Mouse (Mus musculus) MEL (cell line): ENCODE data around the gene Olfr105-ps. TPM values are rescaled to one million over a fixed set of nuclear protein-coding genes. Genes with fewer than 3 reads are reported as not detected.

Source experiments
- DNase-seq: peaks from one replicate; pipeline ENCODE4 v3.0.0; 2011; ENCODE audit warnings: low read depth, low spot score
- H3K27ac ChIP-seq: 2 replicates; pipeline ENCODE4 v1.5.1; 2012; ENCODE audit warnings: low read depth, mild to moderate bottlenecking, control low read depth, low read length, moderate library complexity; ENCODE audit not compliant: control insufficient read depth
- H3K27me3 ChIP-seq, 2 experiments: fragments of 150-350 bp in 1 of 2; sonication (generic) in 1 of 2; 2 replicates each; pipeline ENCODE4 v1.6.1; 2012; ENCODE audit warnings: low read length in 2 of 2, mild to moderate bottlenecking in 2 of 2, improper control_type of control experiment in 1 of 2, moderate library complexity in 1 of 2; ENCODE audit not compliant: insufficient read depth in 2 of 2, control insufficient read depth in 1 of 2
- H3K36me3 ChIP-seq, 2 experiments: 2 replicates each; pipeline ENCODE4 v1.6.1; 2012 to 2014; ENCODE audit warnings: low read length in 2 of 2, improper control_type of control experiment in 1 of 2, inconsistent platforms in 1 of 2, mild to moderate bottlenecking in 1 of 2; ENCODE audit not compliant: insufficient read depth in 2 of 2, control insufficient read depth in 1 of 2
- H3K4me1 ChIP-seq, 2 experiments: fragments of 150-350 bp in 1 of 2; sonication (generic) in 1 of 2; 2 replicates each; pipeline ENCODE4 v1.6.1; 2012; ENCODE audit warnings: low read length in 2 of 2, improper control_type of control experiment in 1 of 2, mild to moderate bottlenecking in 1 of 2; ENCODE audit not compliant: insufficient read depth in 2 of 2, control insufficient read depth in 1 of 2
- H3K4me3 ChIP-seq, 2 experiments: fragments of 150-350 bp in 1 of 2; sonication (generic) in 1 of 2; 2 replicates each; pipeline ENCODE4 v1.5.1; 2012; ENCODE audit warnings: low read depth in 2 of 2, low read length in 2 of 2, mild to moderate bottlenecking in 2 of 2, moderate library complexity in 2 of 2, control low read depth in 1 of 2, improper control_type of control experiment in 1 of 2; ENCODE audit not compliant: control insufficient read depth in 1 of 2, insufficient read depth in 1 of 2
- H3K79me2 ChIP-seq: 2 replicates; pipeline ENCODE4 v1.6.1; 2012; ENCODE audit warnings: mild to moderate bottlenecking, low read length, moderate library complexity; ENCODE audit not compliant: control insufficient read depth, poor library complexity, insufficient read depth
- H3K9ac ChIP-seq: 2 replicates; pipeline ENCODE4 v1.6.1; 2012; ENCODE audit warnings: low read depth, mild to moderate bottlenecking, control low read depth, low read length, moderate library complexity; ENCODE audit not compliant: control insufficient read depth, poor library complexity, severe bottlenecking
- H3K9me3 ChIP-seq: fragments of 150-350 bp; sonication (generic); replicated peaks from 2 replicates; pipeline ENCODE4 v1.6.1; 2012; ENCODE audit warnings: mild to moderate bottlenecking, low read length, improper control_type of control experiment, moderate library complexity; ENCODE audit not compliant: insufficient read depth
- CHD1 ChIP-seq: IDR thresholded peaks from 2 replicates; pipeline ENCODE4 v1.6.1; 2012; ENCODE audit warnings: low read depth, mild to moderate bottlenecking, inconsistent platforms, low read length, improper control_type of control experiment
- CHD2 ChIP-seq: IDR thresholded peaks from 2 replicates; pipeline ENCODE4 v1.6.1; 2011; ENCODE audit warnings: low read length, improper control_type of control experiment
- ELF1 ChIP-seq: IDR thresholded peaks from 2 replicates; pipeline ENCODE4 v1.6.1; 2014; ENCODE audit warnings: low read depth, mild to moderate bottlenecking, inconsistent platforms, low read length, improper control_type of control experiment, moderate library complexity
- EP300 ChIP-seq, 2 experiments: IDR thresholded peaks; 2 replicates each; pipeline ENCODE4 v1.6.1; 2011; ENCODE audit warnings: improper control_type of control experiment in 2 of 2, low read length in 2 of 2, low read depth in 1 of 2, mild to moderate bottlenecking in 1 of 2
- JUND ChIP-seq: IDR thresholded peaks from 2 replicates; pipeline ENCODE4 v1.6.1; 2011; ENCODE audit warnings: low read depth, mild to moderate bottlenecking, improper control_type of control experiment, low read length
- MAFK ChIP-seq: IDR thresholded peaks from 2 replicates; pipeline ENCODE4 v1.6.1; 2011; ENCODE audit warnings: low read depth, mild to moderate bottlenecking, low read length, improper control_type of control experiment, borderline replicate concordance
- MAX ChIP-seq: IDR thresholded peaks from 2 replicates; pipeline ENCODE4 v1.6.1; 2011; ENCODE audit warnings: low read length, improper control_type of control experiment
- MYB ChIP-seq: IDR thresholded peaks from 2 replicates; pipeline ENCODE4 v1.6.1; 2011; ENCODE audit warnings: mild to moderate bottlenecking, low read depth, low read length, improper control_type of control experiment
- RCOR1 ChIP-seq: IDR thresholded peaks from 2 replicates; pipeline ENCODE4 v1.6.1; 2012; ENCODE audit warnings: low read depth, mild to moderate bottlenecking, inconsistent platforms, low read length, improper control_type of control experiment
- SIN3A ChIP-seq: IDR thresholded peaks from 2 replicates; pipeline ENCODE4 v1.6.1; 2012; ENCODE audit warnings: low read length, improper control_type of control experiment, inconsistent platforms
- TAL1 ChIP-seq: IDR thresholded peaks from 2 replicates; pipeline ENCODE4 v1.6.1; 2012; ENCODE audit warnings: mild to moderate bottlenecking, inconsistent platforms, low read length, moderate library complexity, mixed read lengths
- UBTF ChIP-seq: IDR thresholded peaks from 2 replicates; pipeline ENCODE4 v1.6.1; 2012; ENCODE audit warnings: low read depth, mild to moderate bottlenecking, inconsistent platforms, low read length, improper control_type of control experiment, moderate library complexity, borderline replicate concordance; ENCODE audit not compliant: insufficient read depth
- USF1 ChIP-seq: IDR thresholded peaks from 2 replicates; pipeline ENCODE4 v1.6.1; 2014; ENCODE audit warnings: low read depth, mild to moderate bottlenecking, inconsistent platforms, low read length, improper control_type of control experiment, moderate library complexity
- USF2 ChIP-seq, 2 experiments: IDR thresholded peaks; 2 replicates each; pipeline ENCODE4 v1.6.1; 2011 to 2012; ENCODE audit warnings: improper control_type of control experiment in 2 of 2, low read length in 2 of 2, borderline replicate concordance in 1 of 2, inconsistent platforms in 1 of 2, low read depth in 1 of 2, mild to moderate bottlenecking in 1 of 2; ENCODE audit not compliant: insufficient read depth in 1 of 2
- ZKSCAN1 ChIP-seq: IDR thresholded peaks from 2 replicates; pipeline ENCODE4 v1.6.1; 2012; ENCODE audit warnings: low read depth, mild to moderate bottlenecking, inconsistent platforms, low read length, improper control_type of control experiment, moderate library complexity
- ZMIZ1 ChIP-seq: IDR thresholded peaks from 2 replicates; pipeline ENCODE4 v1.6.1; 2012; ENCODE audit warnings: low read depth, mild to moderate bottlenecking, inconsistent platforms, low read length, improper control_type of control experiment, moderate library complexity
- polyA plus RNA-seq, 2 experiments: library from polyadenylated mRNA; stranded (reverse) in 1 of 2; unstranded in 1 of 2; fragments of >175 nt in 1 of 2; fragments of >200 nt in 1 of 2; gene quantifications; 2 replicates each; pipeline versions ENCODE4 v1.2.1 to v1.2.4; 2012; ENCODE audit warnings: low replicate concordance in 2 of 2, low read depth in 1 of 2; ENCODE audit not compliant: insufficient read length in 2 of 2, insufficient read depth in 1 of 2, missing spikeins in 1 of 2
- total RNA-seq: library from RNA; depleted of rRNA; stranded (reverse); fragments of 300-350 nt; gene quantifications from 2 replicates; pipeline ENCODE4 v1.2.3, GENCODE M21; 2012; rRNA removed

Gene Olfr105-ps
- total and polyA plus RNA-seq, 3 experiments: not detected

- no peak overlapping the region for H3K9ac ChIP-seq
- H3K79me2 ChIP-seq: no peaks in the 10 kb centered on the region
- no peaks in the 10 kb centered on the region for H3K9me3 ChIP-seq
- H3K36me3 ChIP-seq: no peaks in the 10 kb centered on the region
- TF ChIP-seq UBTF (no peak), ZKSCAN1 (no peak), MAX (no peak), ELF1 (no peak), SIN3A (no peak), TAL1 (no peak), EP300 (IDR thresholded peaks at IDR 0.05; ENCODE audit: low read depth in 1 of 2, low read length in 2 of 2) (no peak), USF1 (no peak), MYB (no peak), CHD1 (no peak), CHD2 (no peak), USF2 (IDR thresholded peaks at IDR 0.05; ENCODE audit: borderline replicate concordance in 1 of 2, insufficient read depth in 1 of 2, low read depth in 1 of 2, low read length in 2 of 2) (no peak), MAFK (no peak), RCOR1 (no peak), JUND (no peak), ZMIZ1 (no peak)
- no peak overlapping the region for H3K4me3 ChIP-seq
- no peak for DNase-seq
- no peaks in the 10 kb centered on the region for H3K4me1 ChIP-seq
- H3K27me3 ChIP-seq: no peaks in the 10 kb centered on the region
- H3K27ac ChIP-seq: no peak overlapping the region
These were observed 34.5 kb downstream of the Olfr105-ps start for GRCm38 (mm10) chr17:37413380-37413779.

Other genes with a start within 250 kb of the Olfr105-ps start
- gene Olfr93, start 217.5 kb upstream of the Olfr105-ps start, total RNA-seq: not detected in 2 replicates
- not detected for gene Olfr93, start 217.5 kb upstream of the Olfr105-ps start, polyA plus RNA-seq
- not detected in 2 replicates for gene Ubd, start 185.1 kb upstream of the Olfr105-ps start, total RNA-seq
- gene Ubd, start 185.1 kb upstream of the Olfr105-ps start, polyA plus RNA-seq: not detected
- not detected in 2 replicates for gene Olfr94, start 178.0 kb upstream of the Olfr105-ps start, total RNA-seq
- gene Olfr94, start 178.0 kb upstream of the Olfr105-ps start, polyA plus RNA-seq: not detected
- gene Olfr95, start 165.9 kb upstream of the Olfr105-ps start, total RNA-seq: not detected in 2 replicates
- not detected for gene Olfr95, start 165.9 kb upstream of the Olfr105-ps start, polyA plus RNA-seq
- gene Olfr96, start 158.9 kb upstream of the Olfr105-ps start, total RNA-seq: not detected in 2 replicates
- not detected for gene Olfr96, start 158.9 kb upstream of the Olfr105-ps start, polyA plus RNA-seq
- gene Olfr97, start 141.7 kb upstream of the Olfr105-ps start, total RNA-seq: not detected in 2 replicates
- gene Olfr97, start 141.7 kb upstream of the Olfr105-ps start, polyA plus RNA-seq: not detected
- gene Olfr98, start 115.3 kb upstream of the Olfr105-ps start, total RNA-seq: not detected in 2 replicates
- gene Olfr98, start 115.3 kb upstream of the Olfr105-ps start, polyA plus RNA-seq: not detected
- gene H2-M3, start 108.8 kb upstream of the Olfr105-ps start, total RNA-seq: 4.6 and 4.7 TPM in 2 replicates
- gene H2-M3, start 108.8 kb upstream of the Olfr105-ps start, polyA plus RNA-seq: 1 to 10 TPM in 1 of 2 experiments, not detected in 1; 1.1 TPM
- gene Olfr99, start 95.6 kb upstream of the Olfr105-ps start, total RNA-seq: not detected in 2 replicates
- gene Olfr99, start 95.6 kb upstream of the Olfr105-ps start, polyA plus RNA-seq: not detected
- not detected in 2 replicates for gene Olfr101, start 74.7 kb upstream of the Olfr105-ps start, total RNA-seq
- gene Olfr101, start 74.7 kb upstream of the Olfr105-ps start, polyA plus RNA-seq: not detected
- gene Olfr102, start 62.0 kb upstream of the Olfr105-ps start, total RNA-seq: not detected in 2 replicates
- gene Olfr102, start 62.0 kb upstream of the Olfr105-ps start, polyA plus RNA-seq: not detected
- not detected in 2 replicates for gene Olfr103, start 39.3 kb upstream of the Olfr105-ps start, total RNA-seq
- gene Olfr103, start 39.3 kb upstream of the Olfr105-ps start, polyA plus RNA-seq: not detected
- not detected in 2 replicates for gene Olfr104-ps, start 19.5 kb upstream of the Olfr105-ps start, total RNA-seq
- gene Olfr104-ps, start 19.5 kb upstream of the Olfr105-ps start, polyA plus RNA-seq: not detected
- not detected in 2 replicates for gene Olfr106-ps, start 11.4 kb downstream of the Olfr105-ps start, total RNA-seq
- gene Olfr106-ps, start 11.4 kb downstream of the Olfr105-ps start, polyA plus RNA-seq: not detected
- not detected in 2 replicates for gene Olfr107, start 20.2 kb downstream of the Olfr105-ps start, total RNA-seq
- gene Olfr107, start 20.2 kb downstream of the Olfr105-ps start, polyA plus RNA-seq: not detected
- not detected in 2 replicates for gene Olfr108, start 66.4 kb downstream of the Olfr105-ps start, total RNA-seq
- not detected for gene Olfr108, start 66.4 kb downstream of the Olfr105-ps start, polyA plus RNA-seq
- gene Olfr109, start 79.9 kb downstream of the Olfr105-ps start, total RNA-seq: not detected in 2 replicates
- gene Olfr109, start 79.9 kb downstream of the Olfr105-ps start, polyA plus RNA-seq: not detected
- not detected in 2 replicates for gene H2-M2, start 104.5 kb downstream of the Olfr105-ps start, total RNA-seq
- gene H2-M2, start 104.5 kb downstream of the Olfr105-ps start, polyA plus RNA-seq: under 1 TPM in 1 of 2 experiments, not detected in 1; 0.88 TPM
- not detected in 2 replicates for gene Olfr110, start 113.4 kb downstream of the Olfr105-ps start, total RNA-seq
- gene Olfr110, start 113.4 kb downstream of the Olfr105-ps start, polyA plus RNA-seq: not detected
- not detected in 2 replicates for gene Olfr111, start 129.0 kb downstream of the Olfr105-ps start, total RNA-seq
- gene Olfr111, start 129.0 kb downstream of the Olfr105-ps start, polyA plus RNA-seq: not detected
- not detected in 2 replicates for gene Olfr112, start 190.4 kb downstream of the Olfr105-ps start, total RNA-seq
- not detected for gene Olfr112, start 190.4 kb downstream of the Olfr105-ps start, polyA plus RNA-seq
- gene Olfr113, start 198.6 kb downstream of the Olfr105-ps start, total RNA-seq: not detected in 2 replicates
- not detected for gene Olfr113, start 198.6 kb downstream of the Olfr105-ps start, polyA plus RNA-seq
- gene Olfr114, start 213.7 kb downstream of the Olfr105-ps start, total RNA-seq: not detected in 2 replicates
- not detected for gene Olfr114, start 213.7 kb downstream of the Olfr105-ps start, polyA plus RNA-seq
- not detected in 2 replicates for gene Olfr115, start 248.1 kb downstream of the Olfr105-ps start, total RNA-seq
- gene Olfr115, start 248.1 kb downstream of the Olfr105-ps start, polyA plus RNA-seq: not detected
- not detected in 2 replicates for gene Olfr116, start 248.2 kb downstream of the Olfr105-ps start, total RNA-seq
- not detected for gene Olfr116, start 248.2 kb downstream of the Olfr105-ps start, polyA plus RNA-seq